Mouse (Mus musculus) adrenal gland, adult 2 months (tissue): ENCODE results near the gene Stpg4. TPM values are rescaled to one million over a fixed set of nuclear protein-coding genes. Genes with fewer than 3 reads are reported as not detected.

Experiments
- DNase-seq: peaks from one replicate; pipeline ENCODE4 v3.0.0; 2021
- polyA plus RNA-seq: library from polyadenylated mRNA; depleted of rRNA; stranded (reverse); fragments of >200 nt; gene quantifications from 2 replicates; pipeline ENCODE4 v1.2.3, GENCODE M21; 2012; rRNA removed
- total RNA-seq, 2 experiments: library from RNA; stranded (reverse); gene quantifications; 2 replicates each; pipeline ENCODE4 v1.2.3; 2021

The Stpg4 gene
- total and polyA plus RNA-seq, 3 experiments = not detected

- DNase-seq = no peak
Observed at GRCm38 (mm10) chr17:87350471-87351240, 76.9 kb downstream of the Stpg4 start.

- DNase-seq = no peak
Observed at GRCm38 (mm10) chr17:87349575-87349974, 78.0 kb downstream of the Stpg4 start.

- DNase-seq = no peak
Observed at GRCm38 (mm10) chr17:87349069-87349468, 78.5 kb downstream of the Stpg4 start.

GRCm38 (mm10) chr17:87348353-87348752 is 79.2 kb downstream of the Stpg4 start:
- no peak for DNase-seq

- no peak for DNase-seq
Observed at GRCm38 (mm10) chr17:87345252-87345593, 82.3 kb downstream of the Stpg4 start.

GRCm38 (mm10) chr17:87344441-87345251 is 82.9 kb downstream of the Stpg4 start:
- DNase-seq = no peak

- peak; percentile 39 for DNase-seq
Observed at GRCm38 (mm10) chr17:87343060-87343703, 84.4 kb downstream of the Stpg4 start.

Other genes starting within 250 kb of the Stpg4 start
- 100 to 1,000 TPM; 232 to 255 TPM for gene Mcfd2, start 161.8 kb downstream of the Stpg4 start, total RNA-seq
- gene Mcfd2, start 161.8 kb downstream of the Stpg4 start, polyA plus RNA-seq = 178 and 211 TPM in 2 replicates
- gene Ttc7, start 144.9 kb downstream of the Stpg4 start, total RNA-seq = 10 to 100 TPM; 12.0 to 15.1 TPM
- 30.6 and 34.0 TPM in 2 replicates for gene Ttc7, start 144.9 kb downstream of the Stpg4 start, polyA plus RNA-seq
- gene Calm2, start 19.2 kb upstream of the Stpg4 start, total RNA-seq = 100 to 1,000 TPM; 485 to 563 TPM
- gene Calm2, start 19.2 kb upstream of the Stpg4 start, polyA plus RNA-seq = 6.4 and 6.8 TPM in 2 replicates
- under 1 TPM; 0.35 to 0.38 TPM for gene Epcam, start 208.2 kb upstream of the Stpg4 start, total RNA-seq
- 0.22 TPM in 1 of 2 replicates, not detected in the other for gene Epcam, start 208.2 kb upstream of the Stpg4 start, polyA plus RNA-seq
- gene Msh2, start 244.6 kb upstream of the Stpg4 start, total RNA-seq = 10 to 100 TPM; 16.8 to 21.6 TPM
- gene Msh2, start 244.6 kb upstream of the Stpg4 start, polyA plus RNA-seq = 2.3 and 6.1 TPM in 2 replicates